In genomic region chr7:45833148-45833790, GRCm38 (mm10) we compare ENCODE assay signal across 1 mouse cellular context.
TF ChIP-seq lines count a peak whose summit lies in the region.

No protein-coding gene starts in this region.

TF ChIP-seq in ES-E14, 5 proteins besides CTCF, POLR2A, EP300 and RAD21:
- TF ChIP-seq MAFK (IDR thresholded peaks at IDR 0.05; ENCODE audit: insufficient read depth, low read depth, low read length) (no peak), ZNF384 (IDR thresholded peaks at IDR 0.05; ENCODE audit: low read depth, low read length) (no peak), CHD2 (IDR thresholded peaks at IDR 0.05; ENCODE audit: low read depth, low read length) (no peak), ZC3H11A (IDR thresholded peaks at IDR 0.05; ENCODE audit: borderline replicate concordance, low read depth, low read length) (no peak), HCFC1 (IDR thresholded peaks at IDR 0.05; ENCODE audit: borderline replicate concordance, insufficient read depth, low read length) (no peak)
